Mouse (Mus musculus) megakaryocyte, adult 5-6 weeks (primary cell): ENCODE measurements at regions not wholly inside any gene's neighbourhood (a gene's known extent, or its start where the extent isn't known, plus 50 kb on each side); places are given as distances from the start of the nearest gene placed in this dataset.
"Not testable (repeated sequence)": the region's sequence is repeated elsewhere in the genome, so short reads cannot be mapped to it uniquely, and the experiment has no call there.

Experiments
- ATAC-seq: 2 replicates; pipeline ENCODE4 v1.8.0; 2016; ENCODE audit warnings: mild to moderate bottlenecking, inconsistent platforms; ENCODE audit not compliant: poor library complexity, severe bottlenecking

GRCm38 (mm10) chr8:126778673-126779072 is 167.0 kb downstream of the Tomm20 start:
- peak; percentile 74 for ATAC-seq

GRCm38 (mm10) chr8:126778131-126778530 is 167.5 kb downstream of the Tomm20 start:
- no peak for ATAC-seq

DNA sequence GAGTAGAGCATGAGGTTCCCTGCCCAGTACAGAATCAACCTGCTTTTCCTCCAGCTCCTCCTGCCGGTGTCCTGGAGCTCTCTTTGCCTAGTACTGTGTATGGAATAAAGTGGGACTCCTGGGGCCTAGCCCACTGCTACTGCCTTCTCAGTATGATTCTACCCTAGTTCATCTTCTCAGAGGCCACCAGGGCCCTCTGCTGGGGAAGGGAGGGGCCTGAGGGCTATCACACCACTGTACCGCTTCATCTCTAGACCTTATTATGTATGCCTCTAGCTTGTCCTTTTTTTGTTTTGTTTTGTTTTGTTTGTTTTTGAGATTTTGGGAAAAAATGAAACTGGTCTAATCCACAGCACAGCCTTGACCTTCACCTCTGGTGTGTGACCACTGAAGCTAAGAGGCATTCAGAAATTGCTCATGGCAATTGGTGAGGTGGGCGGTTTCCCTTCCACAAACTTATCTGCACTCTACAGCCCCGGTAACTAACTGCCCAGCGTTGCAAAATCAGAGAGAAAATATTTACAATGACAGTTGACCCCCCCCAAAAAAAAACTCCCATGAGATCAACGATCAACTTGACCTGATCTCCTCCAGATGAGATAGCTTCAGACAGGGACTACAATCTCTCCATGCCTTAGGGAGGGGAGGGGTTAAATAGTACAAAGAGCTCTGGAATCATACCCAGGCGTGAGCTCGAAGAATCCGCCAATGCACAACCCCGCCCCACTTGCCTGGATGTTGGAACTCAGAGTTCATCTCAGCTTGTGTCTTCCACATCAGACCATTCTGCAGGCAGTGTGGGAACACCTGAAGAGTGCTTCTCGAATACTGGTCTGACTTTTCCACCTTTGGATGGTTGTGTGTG is 168.8 kb downstream of the Tomm20 start:
- peak; percentile 72 for ATAC-seq

DNA sequence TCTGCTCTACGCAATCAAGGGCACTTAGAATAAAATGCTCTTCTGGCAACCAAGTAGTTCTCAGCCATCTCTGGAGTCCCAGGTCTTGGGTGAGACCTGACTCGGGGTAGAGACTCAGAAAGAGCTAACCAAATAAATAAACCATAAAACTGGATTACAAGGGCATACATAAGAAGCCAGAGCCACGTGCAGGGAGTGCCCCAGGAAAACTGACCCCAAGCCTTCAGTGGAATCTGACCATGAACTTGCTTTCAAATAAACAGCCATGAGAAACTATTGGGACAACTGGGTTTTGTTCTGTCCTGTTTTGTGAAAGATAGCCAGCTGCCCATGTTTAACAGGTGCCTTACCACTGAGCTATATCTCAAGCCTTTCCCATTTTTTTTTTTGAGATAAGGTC is 170.3 kb downstream of the Tomm20 start:
- ATAC-seq: no peak

DNA sequence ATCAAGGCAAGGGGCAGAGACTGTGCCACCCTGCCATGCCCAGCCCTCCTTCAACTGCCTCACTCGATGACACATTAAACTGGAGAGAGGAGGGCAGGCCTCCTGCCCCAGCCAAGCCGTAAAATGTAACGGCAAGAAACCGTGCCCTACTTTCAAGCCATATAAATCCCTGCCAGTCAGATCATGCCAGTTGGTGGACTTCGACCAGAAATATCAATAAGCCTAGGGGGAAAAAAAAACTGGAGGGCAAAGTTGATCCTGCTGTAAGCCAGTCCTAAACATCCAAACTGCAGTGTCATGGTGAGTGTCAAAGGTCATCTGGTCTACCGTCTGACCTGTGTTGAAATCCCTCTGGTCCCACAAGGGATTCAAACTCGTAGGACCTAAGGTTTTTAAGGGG is 170.8 kb downstream of the Tomm20 start:
- no peak for ATAC-seq

GRCm38 (mm10) chr8:126772748-126773147 is 172.9 kb downstream of the Tomm20 start:
- no peak for ATAC-seq

GRCm38 (mm10) chr8:126772194-126772593 is 173.4 kb downstream of the Tomm20 start:
- no peak for ATAC-seq

GRCm38 (mm10) chr8:126770374-126770773 is 175.3 kb downstream of the Tomm20 start:
- not testable (repeated sequence) for ATAC-seq

GRCm38 (mm10) chr8:126768142-126768541 is 174.4 kb upstream of the Irf2bp2 start:
- no peak for ATAC-seq

DNA sequence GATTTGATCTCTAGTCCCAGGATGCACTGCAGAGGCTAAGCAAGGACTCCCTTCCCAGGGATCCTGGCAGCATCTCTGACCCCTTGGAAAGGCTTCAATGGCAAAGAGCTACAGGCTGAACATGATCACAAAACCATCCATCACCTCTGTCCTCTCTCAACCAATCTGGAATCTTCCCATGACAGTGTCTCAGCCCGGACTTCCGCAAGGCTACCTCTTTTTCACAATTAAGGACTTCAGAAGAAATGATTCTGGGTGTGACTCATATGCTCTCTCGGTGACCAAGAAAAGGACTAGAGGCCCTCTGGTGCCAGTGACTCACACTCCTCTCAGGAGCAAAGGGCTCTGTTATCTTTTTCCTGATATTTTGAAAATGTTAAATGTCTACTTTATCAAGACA is 173.6 kb upstream of the Irf2bp2 start:
- ATAC-seq: no peak

DNA sequence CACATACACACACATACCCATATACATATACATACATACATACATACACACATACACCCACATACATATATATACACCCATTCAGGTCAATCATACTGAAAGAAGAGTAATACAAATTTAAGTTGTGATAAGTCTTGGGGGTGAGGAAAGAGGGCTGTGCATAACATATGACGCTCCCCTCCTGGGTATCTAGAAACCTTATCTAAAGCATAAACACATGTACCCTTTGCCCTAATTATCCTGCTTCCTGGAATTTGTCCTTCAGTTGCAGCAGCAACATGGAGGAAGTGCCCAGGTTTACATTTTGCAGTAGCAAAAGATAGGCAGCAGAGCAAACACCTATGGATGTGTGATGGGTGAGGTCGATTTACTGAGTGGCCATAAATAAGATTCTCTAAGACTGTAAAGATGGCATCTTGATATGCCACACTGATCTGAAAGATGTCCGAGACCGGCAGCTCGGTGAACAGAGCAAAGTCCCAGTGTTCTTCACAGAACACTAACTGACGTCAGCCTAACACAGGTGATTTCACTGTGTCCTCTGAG is 172.0 kb upstream of the Irf2bp2 start:
- ATAC-seq: no peak

- ATAC-seq: peak; percentile 88
These were observed 169.8 kb upstream of the Irf2bp2 start for GRCm38 (mm10) chr8:126763600-126763999.

GRCm38 (mm10) chr8:126759711-126760110 is 165.9 kb upstream of the Irf2bp2 start:
- no peak for ATAC-seq

DNA sequence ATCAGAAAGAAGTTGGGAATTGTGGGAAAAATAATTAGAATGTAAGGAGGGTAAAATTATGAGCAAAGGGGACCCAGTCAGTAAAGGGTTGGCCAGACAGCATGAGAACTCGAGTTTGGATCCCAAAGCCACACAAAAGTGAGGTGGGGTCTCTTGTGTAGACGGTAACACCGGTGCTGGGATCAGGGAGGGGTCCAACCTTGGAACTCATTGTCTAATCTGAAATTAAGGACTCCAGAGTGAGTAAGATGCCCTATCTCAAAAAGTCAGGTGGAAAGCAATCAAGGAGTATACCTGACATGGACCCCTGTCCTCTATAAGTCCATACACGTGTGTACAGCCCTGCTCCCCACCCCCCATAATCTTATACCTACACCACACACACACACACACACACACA is 165.2 kb upstream of the Irf2bp2 start:
- ATAC-seq: no peak

DNA sequence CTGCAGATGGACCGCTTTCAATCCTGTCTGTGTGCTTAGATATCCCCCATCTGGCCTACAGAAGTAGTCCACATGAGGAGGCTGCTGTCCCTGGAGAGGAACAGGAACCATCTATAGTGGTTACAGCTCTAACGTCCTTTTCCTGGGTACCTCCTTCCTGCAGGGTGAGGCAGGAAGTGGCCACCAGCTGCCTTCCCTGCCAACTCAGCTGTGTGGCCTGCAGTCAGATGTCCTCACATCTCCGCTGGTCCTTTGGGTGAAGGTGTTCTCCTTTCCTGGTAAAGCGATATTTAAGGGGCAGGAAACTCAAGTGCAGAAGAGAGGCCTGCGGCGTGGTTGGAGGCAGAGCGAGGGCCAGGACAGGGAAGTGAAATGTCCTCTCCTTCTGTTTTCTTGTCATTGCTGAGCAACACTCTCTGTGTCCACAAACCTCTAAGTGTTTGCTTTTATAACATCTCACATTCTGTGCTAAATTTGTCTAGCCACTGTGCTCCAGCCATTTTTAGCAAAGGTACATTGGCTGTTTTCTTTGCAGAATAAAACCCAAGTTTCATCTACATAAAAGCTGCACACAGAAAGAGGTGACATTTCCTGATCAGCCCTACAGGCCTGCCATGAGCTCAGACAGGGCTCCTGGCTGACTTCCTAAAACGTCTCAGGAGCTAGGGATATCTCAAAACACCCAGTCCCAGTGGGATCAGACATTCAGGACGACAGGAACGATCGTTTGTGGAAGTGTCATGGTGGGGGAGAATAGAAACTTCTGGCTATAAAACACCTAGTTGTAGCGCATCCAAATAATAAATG is 164.4 kb upstream of the Irf2bp2 start:
- ATAC-seq: peak; percentile 85

DNA sequence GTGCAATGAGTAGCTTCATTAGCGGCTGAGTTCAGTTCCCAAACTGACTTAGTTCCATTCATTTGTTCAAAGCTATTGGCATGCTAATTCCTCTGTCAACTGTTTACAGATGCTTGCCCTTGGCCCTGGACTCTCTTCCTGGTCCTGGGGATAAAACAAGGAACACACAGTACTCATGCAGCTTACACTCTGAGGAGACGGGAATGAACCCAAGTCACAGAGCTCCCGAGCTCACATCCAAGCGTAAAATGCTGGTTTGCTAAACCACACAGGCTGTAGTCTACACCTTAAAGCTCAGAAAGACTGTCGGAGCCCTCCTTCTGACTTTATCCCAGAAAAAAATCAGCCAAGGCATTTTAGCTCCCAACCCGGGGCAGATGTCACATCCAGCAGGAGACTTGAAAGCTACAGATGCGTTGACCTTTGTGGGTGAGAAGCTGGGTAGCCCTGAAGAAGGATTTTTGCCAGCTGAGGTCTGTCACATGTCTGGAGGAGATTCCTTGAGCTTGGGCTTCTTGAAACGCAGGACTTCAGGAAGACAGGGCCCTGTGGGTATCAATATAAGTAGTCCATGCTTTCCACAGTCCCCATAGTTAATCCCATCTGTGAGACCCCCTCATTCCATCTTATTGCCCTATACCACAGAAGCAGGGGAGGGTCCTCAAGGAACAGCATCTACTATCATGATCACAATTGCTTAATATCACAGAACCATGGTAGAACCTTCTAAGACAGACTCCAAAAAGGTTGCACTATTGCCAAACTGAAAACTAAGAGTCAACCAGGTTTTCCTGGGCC is 162.7 kb upstream of the Irf2bp2 start:
- ATAC-seq: no peak

- peak; percentile 72 for ATAC-seq
These were observed 161.9 kb upstream of the Irf2bp2 start for GRCm38 (mm10) chr8:126755669-126756068.

DNA sequence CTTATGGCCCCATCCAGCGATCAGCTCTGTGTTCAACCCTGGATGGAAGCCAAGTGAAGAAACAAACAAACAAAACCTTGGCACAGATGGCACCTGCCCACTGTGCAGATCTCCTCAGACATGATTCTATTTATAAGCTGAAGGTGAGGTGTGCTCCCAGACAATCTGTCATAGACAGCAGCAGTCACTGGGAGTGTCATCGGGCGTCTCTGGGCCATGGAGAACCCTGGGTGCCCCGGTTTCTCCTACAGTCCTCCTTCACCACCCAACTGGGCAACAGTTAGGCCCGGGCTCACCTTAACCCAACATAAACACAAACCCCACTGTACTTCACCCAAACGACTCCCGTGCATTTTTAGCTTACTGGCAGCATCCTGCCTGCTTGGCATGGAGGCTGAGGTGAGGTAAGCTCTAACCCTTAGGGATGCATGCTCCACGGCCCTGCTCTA is 160.6 kb upstream of the Irf2bp2 start:
- ATAC-seq: no peak

DNA sequence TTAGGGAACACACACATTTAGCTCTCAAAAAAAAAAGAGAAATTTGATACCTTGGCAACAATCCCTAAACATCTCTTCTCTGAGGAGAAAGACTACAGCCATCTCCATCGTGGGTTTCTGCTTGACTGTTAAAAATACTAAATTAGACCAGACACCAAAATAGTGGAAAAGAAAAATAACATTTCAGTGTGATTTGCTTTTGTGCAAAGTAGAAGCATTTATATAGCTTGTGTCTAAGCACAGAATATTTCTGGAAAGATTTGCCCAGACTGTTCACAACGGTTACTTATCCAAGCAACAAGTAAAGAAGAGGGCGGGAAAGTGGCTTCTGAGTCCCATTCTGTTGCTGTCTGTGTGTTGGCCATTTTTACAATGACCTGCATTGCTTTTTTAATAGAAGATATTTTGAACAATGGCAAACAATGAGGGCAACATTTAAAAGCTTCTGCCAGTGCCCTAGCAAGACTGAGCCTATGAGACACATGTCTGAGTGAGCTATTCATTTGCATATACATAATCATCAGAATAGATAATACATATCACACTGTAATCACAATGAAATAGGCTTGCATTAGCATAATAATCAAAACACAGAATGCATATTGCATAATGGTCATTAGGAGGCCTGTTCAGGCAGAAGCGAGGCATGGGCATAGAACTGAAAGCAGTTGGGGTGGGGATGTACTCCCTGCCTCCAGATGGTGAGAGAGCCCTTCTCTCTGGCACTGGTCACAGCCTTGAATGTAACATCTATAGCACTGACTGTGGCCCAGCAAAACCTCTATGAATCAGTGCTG is 159.5 kb upstream of the Irf2bp2 start:
- ATAC-seq: no peak
